In genomic region chr4:65125341-65126332, GRCm38 (mm10) we compare ENCODE assay signal across 8 mouse cellular contexts. TPM values are rescaled to one million over a fixed set of nuclear protein-coding genes. Genes with fewer than 3 reads are reported as not detected.
DNase-seq lines count a peak whose midpoint lies in the region; ATAC-seq and TF ChIP-seq lines count a peak whose summit lies in the region.

No protein-coding gene starts in this region.

- no peak overlapping the region for H3K27ac ChIP-seq in bone marrow macrophage, adult 2 months (ENCODE audit: insufficient read depth, low read depth, low read length)
- peak overlapping the region; percentile 93 for H3K27ac ChIP-seq in forebrain, embryonic 10.5 days
- H3K27ac ChIP-seq in heart, postnatal 0 days (ENCODE audit: low read depth): peak overlapping the region; percentile 83

- H3K36me3 ChIP-seq in forebrain, embryonic 10.5 days (replicated peaks): 0 out of 2 replicates have a peak, but pooled peaks cover 2% of the 10 kb centered on the region
- no peaks in the 10 kb centered on the region for H3K36me3 ChIP-seq in heart, postnatal 0 days (replicated peaks; ENCODE audit: control insufficient read depth, insufficient read depth, low read length)

- H3K9me3 ChIP-seq in forebrain, embryonic 10.5 days: no peaks in the 10 kb centered on the region
- H3K9me3 ChIP-seq in heart, postnatal 0 days (replicated peaks; ENCODE audit: control insufficient read depth, low read length): no peaks in the 10 kb centered on the region

- H3K4me1 ChIP-seq in bone marrow macrophage, adult 2 months (ENCODE audit: control insufficient read depth, insufficient read depth, low read length): no peaks in the 10 kb centered on the region
- H3K4me1 ChIP-seq in forebrain, embryonic 10.5 days: peaks cover 41% of the 10 kb centered on the region
- H3K4me1 ChIP-seq in heart, postnatal 0 days (ENCODE audit: control insufficient read depth, insufficient read depth): no peaks in the 10 kb centered on the region

- WGBS in forebrain, embryonic 10.5 days: under 1% methylated on average over 30 of the region's 30 CpGs
- 1% methylated on average over 30 of the region's 30 CpGs for WGBS in heart, postnatal 0 days

- TF ChIP-seq POLR2A in bone marrow macrophage, adult 2 months (IDR thresholded peaks at IDR 0.05; ENCODE audit: borderline replicate concordance, low read depth, low read length): no peak

- TF ChIP-seq EP300 in heart, postnatal 0 days (IDR thresholded peaks at IDR 0.05; ENCODE audit: low read depth): no peak

- H3K4me3 ChIP-seq in bone marrow macrophage, adult 2 months (ENCODE audit: insufficient read depth, low read length): peak overlapping the region; percentile 59
- H3K4me3 ChIP-seq in forebrain, embryonic 10.5 days: peak overlapping the region; percentile 71
- peak overlapping the region; percentile 58 for H3K4me3 ChIP-seq in heart, postnatal 0 days (ENCODE audit: low read depth, low read length)

- H3K9ac ChIP-seq in heart, postnatal 0 days (replicated peaks; ENCODE audit: low read depth, low read length): peak overlapping the region; percentile 55

- peaks cover 84% of the 10 kb centered on the region for H3K27me3 ChIP-seq in forebrain, embryonic 10.5 days (ENCODE audit: poor library complexity, severe bottlenecking)
- H3K27me3 ChIP-seq in heart, postnatal 0 days (ENCODE audit: control insufficient read depth, insufficient read depth, low read length): peaks cover 15% of the 10 kb centered on the region

- peak overlapping the region; percentile 96 for H3K4me2 ChIP-seq in heart, postnatal 0 days (ENCODE audit: low read depth, low read length)

- peak; percentile 42; the same call in 1 of the 2 replicates for ATAC-seq in heart, postnatal 0 days (ENCODE audit: insufficient read depth, low read depth)
- ATAC-seq in erythroblast, adult 5-6 weeks (replicated peaks; ENCODE audit: low FRiP score, poor library complexity, severe bottlenecking): no peak

- no peak for TF ChIP-seq CTCF in bone marrow macrophage, adult 2 months (IDR thresholded peaks at IDR 0.05; ENCODE audit: low read depth, low read length)
- TF ChIP-seq CTCF in heart, postnatal 0 days (IDR thresholded peaks at IDR 0.05; ENCODE audit: low read depth): no peak

- DNase-seq in 3T3-L1 (ENCODE audit: low read depth, low spot score): peak; percentile 4
- peak; percentile 69 for DNase-seq in forebrain, embryonic 10.5 days (ENCODE audit: extremely low spot score, low spot score)
- peak; percentile 69 for DNase-seq in heart, postnatal 0 days (ENCODE audit: low spot score)
- peak; percentile 76 for DNase-seq in kidney, postnatal 10 days
- DNase-seq in lung, adult 18-20 months: peak; percentile 15 to 30
- peak; percentile 55 for DNase-seq in retina, embryonic 14.5 days (ENCODE audit: low spot score)

RNA-seq across cellular contexts. Expression of gene Pappa, which starts 1.7 kb away (rescaled TPM):
- 0.15 and 0.21 TPM in 2 replicates for polyA plus RNA-seq in bone marrow macrophage, adult 2 months (2012; ENCODE audit: insufficient read depth, insufficient read length, missing spikeins)
- polyA plus RNA-seq in forebrain, embryonic 10.5 days (2016; fragmentation: Nextera tagmentation; extraction: Ambion mirVana): 1.9 and 2.1 TPM in 2 replicates
- 1.2 and 1.9 TPM in 2 replicates for total RNA-seq in heart, postnatal 0 days (2014; rRNA removed; ENCODE audit: low replicate concordance)
- polyA plus RNA-seq in heart, postnatal 0 days (2015; fragmentation: Nextera tagmentation; extraction: Ambion mirVana): 0.14 and 0.19 TPM in 2 replicates
- not detected in 2 replicates for total RNA-seq in erythroblast, adult 5-6 weeks (2015; ENCODE audit: low replicate concordance)
- total RNA-seq in erythroblast, adult 5-6 weeks (2017; ENCODE audit: low replicate concordance): 0.14 and 0.17 TPM in 2 replicates

Comparison
In these comparisons a context has a peak if more than half of its experiments do, and no peak if none do; other contexts are left out.
1. DNase-seq: peak in every context shown above with its lines; median percentile 76 in kidney, postnatal 10 days; 69 in forebrain, embryonic 10.5 days; 69 in heart, postnatal 0 days; 55 in retina, embryonic 14.5 days; 22 in lung, adult 18-20 months; 4 in 3T3-L1.